Mouse (Mus musculus): Measurements from ENCODE around the gene Dpp4. TPM values are rescaled to one million over a fixed set of nuclear protein-coding genes. Genes with fewer than 3 reads are reported as not detected.

The Dpp4 gene
- polyA plus RNA-seq, 1 experiment from 2014 or later: 9.0 TPM

GRCm38 (mm10) chr2:62417233-62417632 lies 5.2 kb upstream of the Dpp4 start:
- Histone ChIP-seq H3K27ac (ENCODE audit: low read depth) (no peak overlapping the region), H3K9ac (replicated peaks) (no peak overlapping the region), H3K27me3 (ENCODE audit: insufficient read depth, low read length) (no peaks in the 10 kb centered on the region), H3K9me3 (ENCODE audit: low read length) (no peaks in the 10 kb centered on the region), H3K4me2 (ENCODE audit: low read depth, low read length) (no peak overlapping the region), H3K36me3 (replicated peaks; ENCODE audit: insufficient read depth, low read length) (no peaks in the 10 kb centered on the region), H3K4me3 (ENCODE audit: low read depth, low read length) (no peak overlapping the region), H3K4me1 (ENCODE audit: insufficient read depth) (no peaks in the 10 kb centered on the region)
- WGBS (ENCODE audit: insufficient replicate concordance): 72% methylated on average over 1 of the region's 1 CpGs
- ATAC-seq: no peak
- no peak for TF ChIP-seq CTCF (IDR thresholded peaks at IDR 0.05; ENCODE audit: low read depth)
- no peak for TF ChIP-seq EP300 (IDR thresholded peaks at IDR 0.05; ENCODE audit: low read depth)
- no peak for DNase-seq

- Histone ChIP-seq H3K4me1 (ENCODE audit: insufficient read depth) (peaks cover 12% of the 10 kb centered on the region; the same call in 1 of the 2 replicates), H3K4me2 (ENCODE audit: low read depth, low read length) (peak overlapping the region; percentile 81), H3K9ac (replicated peaks) (peak overlapping the region; percentile 63), H3K4me3 (ENCODE audit: low read depth, low read length) (peak overlapping the region; percentile 58), H3K27me3 (ENCODE audit: insufficient read depth, low read length) (no peaks in the 10 kb centered on the region), H3K27ac (ENCODE audit: low read depth) (peak overlapping the region; percentile 69), H3K9me3 (ENCODE audit: low read length) (no peaks in the 10 kb centered on the region), H3K36me3 (replicated peaks; ENCODE audit: insufficient read depth, low read length) (no peaks in the 10 kb centered on the region)
- peak; percentile 74 for ATAC-seq
- DNase-seq: peak; percentile 61
- TF ChIP-seq CTCF (IDR thresholded peaks at IDR 0.05; ENCODE audit: low read depth) (no peak), EP300 (IDR thresholded peaks at IDR 0.05; ENCODE audit: low read depth) (no peak)
- 5% methylated on average over 47 of the region's 47 CpGs for WGBS (ENCODE audit: insufficient replicate concordance)
These were observed 585 bp downstream of the Dpp4 start for GRCm38 (mm10) chr2:62411211-62412080.

- WGBS (ENCODE audit: insufficient replicate concordance): 17% methylated on average over 4 of the region's 4 CpGs
- H3K9ac ChIP-seq (replicated peaks): no peak overlapping the region
- no peaks in the 10 kb centered on the region for H3K27me3 ChIP-seq (ENCODE audit: insufficient read depth, low read length)
- 0 out of 2 replicates have a peak overlapping the region, but pooled peaks have one; percentile 39 for H3K27ac ChIP-seq (ENCODE audit: low read depth)
- no peak overlapping the region for H3K4me3 ChIP-seq (ENCODE audit: low read depth, low read length)
- no peaks in the 10 kb centered on the region for H3K36me3 ChIP-seq (replicated peaks; ENCODE audit: insufficient read depth, low read length)
- H3K4me2 ChIP-seq (ENCODE audit: low read depth, low read length): 0 out of 2 replicates have a peak overlapping the region, but pooled peaks have one; percentile 32
- peaks cover 12% of the 10 kb centered on the region; the same call in 1 of the 2 replicates for H3K4me1 ChIP-seq (ENCODE audit: insufficient read depth)
- DNase-seq: no peak
- no peaks in the 10 kb centered on the region for H3K9me3 ChIP-seq (ENCODE audit: low read length)
- TF ChIP-seq CTCF (IDR thresholded peaks at IDR 0.05; ENCODE audit: low read depth) (no peak), EP300 (IDR thresholded peaks at IDR 0.05; ENCODE audit: low read depth) (no peak)
- ATAC-seq: peak; percentile 35; the same call in 1 of the 2 replicates
These were observed 3.3 kb downstream of the Dpp4 start for GRCm38 (mm10) chr2:62408701-62409201.

DNA sequence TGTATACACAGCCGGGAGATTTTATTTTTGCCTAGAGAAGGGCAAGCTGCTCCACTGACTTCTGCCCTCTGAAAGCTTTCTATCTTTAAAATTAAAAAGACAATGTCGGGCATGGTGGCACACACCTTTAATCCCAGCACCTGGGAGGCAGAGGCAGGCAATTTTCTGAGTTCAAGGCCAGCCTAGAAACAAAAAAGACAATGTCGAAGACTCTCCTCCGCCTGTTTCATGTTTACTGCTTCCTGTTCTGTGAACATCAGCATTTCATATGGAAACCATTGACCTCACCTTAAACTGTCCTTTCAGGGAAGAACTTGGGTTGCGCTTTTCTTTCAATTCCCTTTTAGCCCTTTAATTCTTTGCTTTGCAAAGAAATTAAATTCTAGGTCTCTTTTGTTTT lies 3.8 kb downstream of the Dpp4 start:
- H3K9me3 ChIP-seq (ENCODE audit: low read length): no peaks in the 10 kb centered on the region
- 63% methylated on average over 5 of the region's 5 CpGs for WGBS (ENCODE audit: insufficient replicate concordance)
- H3K4me3 ChIP-seq (ENCODE audit: low read depth, low read length): no peak overlapping the region
- DNase-seq (no peak), ATAC-seq (no peak)
- no peak overlapping the region for H3K27ac ChIP-seq (ENCODE audit: low read depth)
- H3K4me2 ChIP-seq (ENCODE audit: low read depth, low read length): no peak overlapping the region
- TF ChIP-seq EP300 (IDR thresholded peaks at IDR 0.05; ENCODE audit: low read depth) (no peak), CTCF (IDR thresholded peaks at IDR 0.05; ENCODE audit: low read depth) (no peak)
- H3K36me3 ChIP-seq (replicated peaks; ENCODE audit: insufficient read depth, low read length): no peaks in the 10 kb centered on the region
- no peak overlapping the region for H3K9ac ChIP-seq (replicated peaks)
- H3K27me3 ChIP-seq (ENCODE audit: insufficient read depth, low read length): no peaks in the 10 kb centered on the region
- peaks cover 12% of the 10 kb centered on the region; the same call in 1 of the 2 replicates for H3K4me1 ChIP-seq (ENCODE audit: insufficient read depth)

GRCm38 (mm10) chr2:62403556-62404135 lies 8.4 kb downstream of the Dpp4 start:
- Histone ChIP-seq H3K9ac (replicated peaks) (no peak overlapping the region), H3K36me3 (replicated peaks; ENCODE audit: insufficient read depth, low read length) (no peaks in the 10 kb centered on the region), H3K27me3 (ENCODE audit: insufficient read depth, low read length) (no peaks in the 10 kb centered on the region), H3K4me2 (ENCODE audit: low read depth, low read length) (no peak overlapping the region), H3K4me3 (ENCODE audit: low read depth, low read length) (no peak overlapping the region), H3K27ac (ENCODE audit: low read depth) (no peak overlapping the region), H3K4me1 (ENCODE audit: insufficient read depth) (no peaks in the 10 kb centered on the region), H3K9me3 (ENCODE audit: low read length) (no peaks in the 10 kb centered on the region)
- TF ChIP-seq EP300 (IDR thresholded peaks at IDR 0.05; ENCODE audit: low read depth) (no peak), CTCF (IDR thresholded peaks at IDR 0.05; ENCODE audit: low read depth) (no peak)
- WGBS (ENCODE audit: insufficient replicate concordance): 75% methylated on average over 5 of the region's 5 CpGs
- no peak for DNase-seq
- no peak for ATAC-seq

GRCm38 (mm10) chr2:62401011-62401410 lies 11.0 kb downstream of the Dpp4 start:
- no peak for TF ChIP-seq EP300 (IDR thresholded peaks at IDR 0.05; ENCODE audit: low read depth)
- TF ChIP-seq CTCF (IDR thresholded peaks at IDR 0.05; ENCODE audit: low read depth): no peak
- no peak overlapping the region for H3K4me2 ChIP-seq (ENCODE audit: low read depth, low read length)
- DNase-seq (no peak), ATAC-seq (no peak)
- H3K27me3 ChIP-seq (ENCODE audit: insufficient read depth, low read length): no peaks in the 10 kb centered on the region
- WGBS (ENCODE audit: insufficient replicate concordance): 81% methylated on average over 6 of the region's 6 CpGs
- H3K4me1 ChIP-seq (ENCODE audit: insufficient read depth): no peaks in the 10 kb centered on the region
- no peaks in the 10 kb centered on the region for H3K36me3 ChIP-seq (replicated peaks; ENCODE audit: insufficient read depth, low read length)
- no peak overlapping the region for H3K4me3 ChIP-seq (ENCODE audit: low read depth, low read length)
- H3K9ac ChIP-seq (replicated peaks): no peak overlapping the region
- no peaks in the 10 kb centered on the region for H3K9me3 ChIP-seq (ENCODE audit: low read length)
- H3K27ac ChIP-seq (ENCODE audit: low read depth): no peak overlapping the region
